Mouse (Mus musculus) liver, postnatal 0 days (tissue): ENCODE results near the gene Prss42.

Source experiments
- CTCF ChIP-seq: sonication (generic); IDR thresholded peaks from 2 replicates; pipeline ENCODE4 v1.5.1; 2016; ENCODE audit warnings: antibody characterized with exemption, low read depth
- EP300 ChIP-seq: IDR thresholded peaks from 2 replicates; pipeline ENCODE4 v1.6.1; 2016; ENCODE audit warnings: antibody characterized with exemption, low read depth, mild to moderate bottlenecking

DNA sequence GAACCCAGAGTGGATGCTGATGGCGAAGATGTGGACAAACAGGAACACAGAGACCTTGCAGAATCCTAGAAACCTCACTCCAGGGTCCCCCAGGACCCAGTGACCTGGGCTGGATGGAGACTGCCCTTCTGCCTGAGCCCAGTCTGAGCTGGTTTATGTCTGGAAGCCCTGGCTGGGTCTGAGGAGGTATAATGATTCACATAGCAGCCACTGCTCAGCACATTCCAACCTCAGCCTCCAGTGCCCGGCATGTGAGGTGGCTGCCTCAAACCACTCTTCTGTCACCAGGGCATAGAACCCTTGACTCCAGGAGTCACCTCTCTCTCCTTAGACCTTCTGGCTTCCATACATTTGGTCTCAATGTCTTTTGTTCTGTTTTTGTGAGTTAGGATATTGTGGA is 49.5 kb upstream of the Prss42 start:
- TF ChIP-seq CTCF (no peak), EP300 (no peak)
